Mouse (Mus musculus) embryonic facial prominence, embryonic 15.5 days (tissue): ENCODE results near the gene Tstd1. TPM values are rescaled to one million over a fixed set of nuclear protein-coding genes. Genes with fewer than 3 reads are reported as not detected.

Experiments used
- ATAC-seq: fragments of 200-750 bp; cut with Nextera tagmentation; 2 replicates; pipeline ENCODE4 v1.8.0; 2017; ENCODE audit warnings: low read depth, moderate TSS enrichment; ENCODE audit not compliant: insufficient number of reproducible peaks, low FRiP score, low TSS enrichment
- H3K27ac ChIP-seq: fragments of 300-500 bp; sonication (generic); replicated peaks from 2 replicates; pipeline ENCODE4 v1.5.1; 2015; ENCODE audit warnings: mild to moderate bottlenecking, inconsistent platforms
- H3K27me3 ChIP-seq: fragments of 300-500 bp; sonication (generic); 2 replicates; pipeline ENCODE4 v1.6.1; 2015; ENCODE audit warnings: inconsistent platforms
- H3K36me3 ChIP-seq: fragments of 300-500 bp; sonication (generic); 2 replicates; pipeline ENCODE4 v1.6.1; 2015; ENCODE audit warnings: mild to moderate bottlenecking, inconsistent platforms
- H3K4me1 ChIP-seq: fragments of 300-500 bp; sonication (generic); 2 replicates; pipeline ENCODE4 v1.6.1; 2015; ENCODE audit warnings: inconsistent platforms
- H3K4me2 ChIP-seq: fragments of 300-500 bp; sonication (generic); replicated peaks from 2 replicates; pipeline ENCODE4 v1.6.1; 2015; ENCODE audit warnings: mild to moderate bottlenecking, inconsistent platforms
- H3K4me3 ChIP-seq: fragments of 300-500 bp; sonication (generic); replicated peaks from 2 replicates; pipeline ENCODE4 v1.5.1; 2015; ENCODE audit warnings: mild to moderate bottlenecking, inconsistent platforms
- H3K9ac ChIP-seq: fragments of 300-500 bp; sonication (generic); 2 replicates; pipeline ENCODE4 v1.6.1; 2015; ENCODE audit warnings: inconsistent platforms
- H3K9me3 ChIP-seq: fragments of 300-500 bp; sonication (generic); replicated peaks from 2 replicates; pipeline ENCODE4 v1.6.1; 2016; ENCODE audit warnings: inconsistent platforms
- WGBS: fragments of 180-500 bp; shearing (Covaris S2); methylation state at CpG from one replicate; pipeline ENCODE4 v1.1.7; 2015; 5-methylcytosine and 5-hydroxymethylcytosine counted together
- polyA plus RNA-seq: library from polyadenylated mRNA; unstranded; fragments of >200 nt; fragmentation: Nextera tagmentation; extraction: Ambion mirVana; gene quantifications from 2 replicates; pipeline ENCODE4 v1.2.1, GENCODE M21; 2015

Gene Tstd1
- polyA plus RNA-seq, 1 experiment from 2014 or later, result 11.8 TPM

- peaks cover 4% of the 10 kb centered on the region; the same call in 1 of the 2 replicates for H3K4me1 ChIP-seq
- H3K9ac ChIP-seq, result no peak overlapping the region
- H3K9me3 ChIP-seq, result no peaks in the 10 kb centered on the region
- H3K27ac ChIP-seq, result no peak overlapping the region
- no peak overlapping the region for H3K4me2 ChIP-seq
- WGBS, result 81% methylated on average over 6 of the region's 6 CpGs
- H3K36me3 ChIP-seq, result no peaks in the 10 kb centered on the region
- no peak for ATAC-seq
- no peaks in the 10 kb centered on the region for H3K27me3 ChIP-seq
- H3K4me3 ChIP-seq, result no peak overlapping the region
These were observed 36.3 kb downstream of the Tstd1 start for GRCm38 (mm10) chr1:171454926-171455325.

- Histone ChIP-seq H3K9ac (no peak overlapping the region), H3K4me2 (no peak overlapping the region), H3K4me3 (no peak overlapping the region), H3K27ac (no peak overlapping the region), H3K36me3 (peaks cover 10% of the 10 kb centered on the region; the same call in 1 of the 2 replicates), H3K9me3 (no peaks in the 10 kb centered on the region), H3K27me3 (no peaks in the 10 kb centered on the region), H3K4me1 (peaks cover 8% of the 10 kb centered on the region; the same call in 1 of the 2 replicates)
- WGBS, result 83% methylated on average over 1 of the region's 1 CpGs
- no peak for ATAC-seq
These were observed 38.9 kb downstream of the Tstd1 start for GRCm38 (mm10) chr1:171457568-171457967.

GRCm38 (mm10) chr1:171459791-171460190, 41.1 kb downstream of the Tstd1 start:
- Histone ChIP-seq H3K4me2 (no peak overlapping the region), H3K9ac (no peak overlapping the region), H3K36me3 (peaks cover 10% of the 10 kb centered on the region; the same call in 1 of the 2 replicates), H3K9me3 (no peaks in the 10 kb centered on the region), H3K4me3 (no peak overlapping the region), H3K27me3 (no peaks in the 10 kb centered on the region), H3K27ac (no peak overlapping the region), H3K4me1 (peaks cover 8% of the 10 kb centered on the region; the same call in 1 of the 2 replicates)
- ATAC-seq, result no peak
- WGBS, result 34% methylated on average over 5 of the region's 5 CpGs

GRCm38 (mm10) chr1:171460551-171461503, 42.2 kb downstream of the Tstd1 start:
- no peaks in the 10 kb centered on the region for H3K9me3 ChIP-seq
- 89% methylated on average over 22 of the region's 22 CpGs for WGBS
- no peak overlapping the region for H3K9ac ChIP-seq
- ATAC-seq, result no peak
- no peaks in the 10 kb centered on the region for H3K27me3 ChIP-seq
- H3K27ac ChIP-seq, result no peak overlapping the region
- H3K4me3 ChIP-seq, result no peak overlapping the region
- H3K4me1 ChIP-seq, result peaks cover 8% of the 10 kb centered on the region; the same call in 1 of the 2 replicates
- H3K4me2 ChIP-seq, result no peak overlapping the region
- H3K36me3 ChIP-seq, result peaks cover 10% of the 10 kb centered on the region; the same call in 1 of the 2 replicates

GRCm38 (mm10) chr1:171463133-171463532, 44.5 kb downstream of the Tstd1 start:
- WGBS, result 85% methylated on average over 3 of the region's 3 CpGs
- no peaks in the 10 kb centered on the region for H3K9me3 ChIP-seq
- H3K27ac ChIP-seq, result no peak overlapping the region
- H3K36me3 ChIP-seq, result peaks cover 10% of the 10 kb centered on the region; the same call in 1 of the 2 replicates
- no peak overlapping the region for H3K4me2 ChIP-seq
- H3K4me1 ChIP-seq, result peaks cover 8% of the 10 kb centered on the region; the same call in 1 of the 2 replicates
- ATAC-seq, result no peak
- H3K9ac ChIP-seq, result no peak overlapping the region
- H3K27me3 ChIP-seq, result no peaks in the 10 kb centered on the region
- no peak overlapping the region for H3K4me3 ChIP-seq

GRCm38 (mm10) chr1:171465749-171466412, 47.2 kb downstream of the Tstd1 start:
- ATAC-seq, result no peak
- Histone ChIP-seq H3K4me1 (no peaks in the 10 kb centered on the region), H3K4me3 (no peak overlapping the region), H3K27me3 (no peaks in the 10 kb centered on the region), H3K9me3 (no peaks in the 10 kb centered on the region), H3K9ac (no peak overlapping the region), H3K36me3 (peaks cover 10% of the 10 kb centered on the region; the same call in 1 of the 2 replicates), H3K4me2 (no peak overlapping the region), H3K27ac (no peak overlapping the region)
- 88% methylated on average over 5 of the region's 5 CpGs for WGBS

GRCm38 (mm10) chr1:171466565-171466964, 47.9 kb downstream of the Tstd1 start:
- no peak overlapping the region for H3K27ac ChIP-seq
- ATAC-seq, result no peak
- H3K4me1 ChIP-seq, result no peaks in the 10 kb centered on the region

GRCm38 (mm10) chr1:171469678-171470077, 51.0 kb downstream of the Tstd1 start:
- WGBS, result 74% methylated on average over 3 of the region's 3 CpGs
- Histone ChIP-seq H3K9me3 (no peaks in the 10 kb centered on the region), H3K4me1 (no peaks in the 10 kb centered on the region), H3K9ac (no peak overlapping the region), H3K27me3 (no peaks in the 10 kb centered on the region), H3K4me3 (no peak overlapping the region), H3K36me3 (no peaks in the 10 kb centered on the region), H3K4me2 (no peak overlapping the region), H3K27ac (no peak overlapping the region)
- no peak for ATAC-seq

More at GRCm38 (mm10) chr1:171466565-171466964, 47.9 kb downstream of the Tstd1 start:
- Histone ChIP-seq H3K9me3 (no peaks in the 10 kb centered on the region), H3K4me3 (no peak overlapping the region), H3K27me3 (no peaks in the 10 kb centered on the region), H3K36me3 (peaks cover 4% of the 10 kb centered on the region; the same call in 1 of the 2 replicates), H3K9ac (no peak overlapping the region), H3K4me2 (no peak overlapping the region)
- 84% methylated on average over 4 of the region's 4 CpGs for WGBS

Other genes starting within 250 kb of the Tstd1 start
- gene Pcp4l1, start 222.6 kb upstream of the Tstd1 start, polyA plus RNA-seq, result 35.8 and 38.1 TPM in 2 replicates
- gene Nr1i3, start 204.9 kb upstream of the Tstd1 start, polyA plus RNA-seq, result 0.24 and 0.42 TPM in 2 replicates
- gene Tomm40l, start 196.4 kb upstream of the Tstd1 start, polyA plus RNA-seq, result 29.5 and 30.0 TPM in 2 replicates
- 1.3 and 1.9 TPM in 2 replicates for gene Apoa2, start 193.8 kb upstream of the Tstd1 start, polyA plus RNA-seq
- gene Fcer1g, start 184.5 kb upstream of the Tstd1 start, polyA plus RNA-seq, result 92.7 and 101 TPM in 2 replicates
- gene Adamts4, start 168.5 kb upstream of the Tstd1 start, polyA plus RNA-seq, result 26.0 and 26.6 TPM in 2 replicates
- 217 and 248 TPM in 2 replicates for gene Ndufs2, start 167.5 kb upstream of the Tstd1 start, polyA plus RNA-seq
- 75.5 and 86.7 TPM in 2 replicates for gene B4galt3, start 148.5 kb upstream of the Tstd1 start, polyA plus RNA-seq
- gene Ppox, start 137.7 kb upstream of the Tstd1 start, polyA plus RNA-seq, result 56.9 and 58.2 TPM in 2 replicates
- 85.1 and 91.1 TPM in 2 replicates for gene Usp21, start 130.9 kb upstream of the Tstd1 start, polyA plus RNA-seq
- gene Ufc1, start 123.8 kb upstream of the Tstd1 start, polyA plus RNA-seq, result 107 and 112 TPM in 2 replicates
- gene Dedd, start 89.7 kb upstream of the Tstd1 start, polyA plus RNA-seq, result 53.2 and 55.1 TPM in 2 replicates
- 41.7 and 44.7 TPM in 2 replicates for gene Nit1, start 73.2 kb upstream of the Tstd1 start, polyA plus RNA-seq
- 95.9 and 105 TPM in 2 replicates for gene Pfdn2, start 73.2 kb upstream of the Tstd1 start, polyA plus RNA-seq
- 4.5 and 9.1 TPM in 2 replicates for gene Klhdc9, start 58.1 kb upstream of the Tstd1 start, polyA plus RNA-seq
- gene Nectin4, start 48.8 kb upstream of the Tstd1 start, polyA plus RNA-seq, result 39.0 and 43.7 TPM in 2 replicates
- gene Arhgap30, start 29.9 kb upstream of the Tstd1 start, polyA plus RNA-seq, result 2.6 and 3.1 TPM in 2 replicates
- gene Usf1, start 7.6 kb upstream of the Tstd1 start, polyA plus RNA-seq, result 74.6 and 85.2 TPM in 2 replicates
- gene F11r, start 18.7 kb downstream of the Tstd1 start, polyA plus RNA-seq, result 66.5 and 73.3 TPM in 2 replicates
- 16.7 and 16.8 TPM in 2 replicates for gene Alyref2, start 84.6 kb downstream of the Tstd1 start, polyA plus RNA-seq
- 0.44 and 0.60 TPM in 2 replicates for gene Itln1, start 116.4 kb downstream of the Tstd1 start, polyA plus RNA-seq
- gene Cd244a, start 140.3 kb downstream of the Tstd1 start, polyA plus RNA-seq, result 0.17 and 0.21 TPM in 2 replicates
- 0.84 and 1.1 TPM in 2 replicates for gene Ly9, start 188.5 kb downstream of the Tstd1 start, polyA plus RNA-seq
- 0.20 and 0.25 TPM in 2 replicates for gene Slamf7, start 234.2 kb downstream of the Tstd1 start, polyA plus RNA-seq